8 mouse cellular contexts compared by ENCODE assay signal in genomic region chr4:105157276-105158168, GRCm38 (mm10). TPM values are rescaled to one million over a fixed set of nuclear protein-coding genes. Genes with fewer than 3 reads are reported as not detected.
A peak's percentile ranks its signal among the peaks of the same experiment; 100 is the strongest.
DNase-seq lines count a peak whose midpoint lies in the region; ATAC-seq lines count a peak whose summit lies in the region.

Plpp3 (plus strand) TSS chr4:105157347.

- peak within 1 kb of the TSS; percentile 97 for H3K9ac ChIP-seq in forebrain, embryonic 13.5 days
- H3K9ac ChIP-seq in heart, embryonic 16.5 days (ENCODE audit: low read length) = peak within 1 kb of the TSS; percentile 89
- peak within 1 kb of the TSS; percentile 49 for H3K9ac ChIP-seq in liver, embryonic 15.5 days
- H3K9ac ChIP-seq in neural tube, embryonic 12.5 days = peak within 1 kb of the TSS; percentile 95

- H3K9me3 ChIP-seq in forebrain, embryonic 13.5 days (replicated peaks) = no peaks in the 10 kb centered on the region
- no peaks in the 10 kb centered on the region for H3K9me3 ChIP-seq in heart, embryonic 16.5 days (replicated peaks; ENCODE audit: control insufficient read depth, low read length)
- H3K9me3 ChIP-seq in liver, embryonic 15.5 days (replicated peaks) = no peaks in the 10 kb centered on the region
- H3K9me3 ChIP-seq in neural tube, embryonic 12.5 days = no peaks in the 10 kb centered on the region

- peak within 1 kb of the TSS; percentile 94 for H3K4me3 ChIP-seq in brown adipose tissue, adult 24 weeks (ENCODE audit: insufficient read depth, low read depth, low read length)
- H3K4me3 ChIP-seq in forebrain, embryonic 13.5 days = peak within 1 kb of the TSS; percentile 89
- peak within 1 kb of the TSS; percentile 81 for H3K4me3 ChIP-seq in heart, embryonic 16.5 days (ENCODE audit: low read length)
- peak within 1 kb of the TSS; percentile 62 for H3K4me3 ChIP-seq in liver, embryonic 15.5 days (replicated peaks)
- peak within 1 kb of the TSS; percentile 90 for H3K4me3 ChIP-seq in neural tube, embryonic 12.5 days

- no peaks in the 10 kb centered on the region for H3K27me3 ChIP-seq in forebrain, embryonic 13.5 days
- no peaks in the 10 kb centered on the region for H3K27me3 ChIP-seq in heart, embryonic 16.5 days (ENCODE audit: control insufficient read depth, insufficient read depth, low read length)
- peaks cover 37% of the 10 kb centered on the region for H3K27me3 ChIP-seq in liver, embryonic 15.5 days
- H3K27me3 ChIP-seq in neural tube, embryonic 12.5 days (replicated peaks) = no peaks in the 10 kb centered on the region

- ATAC-seq in forebrain, embryonic 13.5 days = peak; percentile 87
- ATAC-seq in heart, embryonic 16.5 days (replicated peaks; ENCODE audit: extremely low read depth, insufficient read depth, low FRiP score) = peak; percentile 87
- peak; percentile 63 for ATAC-seq in liver, embryonic 15.5 days (ENCODE audit: insufficient read depth)
- ATAC-seq in neural tube, embryonic 12.5 days (ENCODE audit: low FRiP score, low read depth) = peak; percentile 74

- peaks cover 10% of the 10 kb centered on the region; the same call in 1 of the 2 replicates for H3K36me3 ChIP-seq in forebrain, embryonic 13.5 days (ENCODE audit: poor library complexity, severe bottlenecking)
- peaks cover 10% of the 10 kb centered on the region for H3K36me3 ChIP-seq in heart, embryonic 16.5 days (ENCODE audit: control insufficient read depth, insufficient read depth)
- H3K36me3 ChIP-seq in liver, embryonic 15.5 days (replicated peaks) = no peaks in the 10 kb centered on the region
- H3K36me3 ChIP-seq in neural tube, embryonic 12.5 days = no peaks in the 10 kb centered on the region

- peak within 1 kb of the TSS; percentile 91 for H3K27ac ChIP-seq in brown adipose tissue, adult 24 weeks (replicated peaks; ENCODE audit: low read depth, low read length)
- H3K27ac ChIP-seq in forebrain, embryonic 13.5 days = peak within 1 kb of the TSS; percentile 93
- H3K27ac ChIP-seq in heart, embryonic 16.5 days (ENCODE audit: low read length) = peak within 1 kb of the TSS; percentile 89
- H3K27ac ChIP-seq in liver, embryonic 15.5 days (replicated peaks) = peak within 1 kb of the TSS; percentile 75
- peak within 1 kb of the TSS; percentile 79 for H3K27ac ChIP-seq in neural tube, embryonic 12.5 days

- peak within 1 kb of the TSS; percentile 80 for H3K4me2 ChIP-seq in forebrain, embryonic 13.5 days
- peak within 1 kb of the TSS; percentile 83 for H3K4me2 ChIP-seq in heart, embryonic 16.5 days (ENCODE audit: low read depth, low read length)
- peak within 1 kb of the TSS; percentile 60 for H3K4me2 ChIP-seq in liver, embryonic 15.5 days
- peak within 1 kb of the TSS; percentile 89 for H3K4me2 ChIP-seq in neural tube, embryonic 12.5 days (replicated peaks)

- DNase-seq in B cell, adult 2 months = peak; percentile 55
- DNase-seq in kidney, postnatal 36 days = peak; percentile 91 to 95
- peak; percentile 85 for DNase-seq in testis, postnatal 10 days (ENCODE audit: low spot score)

- H3K4me1 ChIP-seq in brown adipose tissue, adult 24 weeks (ENCODE audit: control insufficient read depth, insufficient read depth, insufficient read length, low read length) = peaks cover 6% of the 10 kb centered on the region
- peaks cover 41% of the 10 kb centered on the region for H3K4me1 ChIP-seq in forebrain, embryonic 13.5 days
- H3K4me1 ChIP-seq in heart, embryonic 16.5 days (ENCODE audit: control insufficient read depth, insufficient read depth, low read length) = peaks cover 11% of the 10 kb centered on the region; the same call in 1 of the 2 replicates
- 0 out of 2 replicates have a peak, but pooled peaks cover 2% of the 10 kb centered on the region for H3K4me1 ChIP-seq in liver, embryonic 15.5 days (replicated peaks)
- peaks cover 20% of the 10 kb centered on the region for H3K4me1 ChIP-seq in neural tube, embryonic 12.5 days

- WGBS in forebrain, embryonic 13.5 days = under 1% methylated on average over 77 of the region's 77 CpGs
- WGBS in heart, embryonic 16.5 days = under 1% methylated on average over 71 of the region's 77 CpGs
- under 1% methylated on average over 77 of the region's 77 CpGs for WGBS in liver, embryonic 15.5 days (ENCODE audit: insufficient replicate concordance)
- WGBS in neural tube, embryonic 12.5 days = under 1% methylated on average over 77 of the region's 77 CpGs

RNA-seq across cellular contexts. Expression of gene Plpp3, which starts in this region (rescaled TPM):
- polyA plus RNA-seq in brown adipose tissue, adult 24 weeks (2012; ENCODE audit: insufficient read depth, insufficient read length, missing spikeins) = 38.6 and 44.2 TPM in 2 replicates
- polyA plus RNA-seq in forebrain, embryonic 13.5 days (2015; fragmentation: Nextera tagmentation; extraction: Ambion mirVana) = 85.7 and 87.9 TPM in 2 replicates
- polyA plus RNA-seq in heart, embryonic 16.5 days (2015; fragmentation: Nextera tagmentation; extraction: Ambion mirVana) = 37.0 and 40.8 TPM in 2 replicates
- polyA plus RNA-seq in liver, embryonic 15.5 days (2015; fragmentation: Nextera tagmentation; extraction: Ambion mirVana) = 14.2 and 17.2 TPM in 2 replicates
- 55.7 and 57.7 TPM in 2 replicates for polyA plus RNA-seq in neural tube, embryonic 12.5 days (2016; fragmentation: Nextera tagmentation; extraction: Ambion mirVana)

Comparison
In these comparisons a context has a peak if more than half of its experiments do, and no peak if none do; other contexts are left out.
1. Peak in every context shown above with its lines: DNase-seq, ATAC-seq, H3K4me3 ChIP-seq and H3K27ac ChIP-seq.